Mouse (Mus musculus): ENCODE results near the gene Trmt2a. TPM values are rescaled to one million over a fixed set of nuclear protein-coding genes. Genes with fewer than 3 reads are reported as not detected.
A peak's percentile ranks its signal among the peaks of the same experiment; 100 is the strongest.

Trmt2a gene
- 10 to 100 TPM; 44.6 to 61.7 TPM for total RNA-seq (2021)
- long read RNA-seq, experiment 1, transcript Trmt2a-203 (12 exons, 2,367 nt), result major isoform, 18 of 48 reads
- long read RNA-seq, experiment 1, partial matches to known transcripts, result 2 of 48 reads
- long read RNA-seq, experiment 1, other reads (novel, unspliced or antisense), result 17 of 48 reads
- long read RNA-seq, experiment 2, transcript Trmt2a-203 (12 exons, 2,367 nt), result major isoform, 22 of 58 reads
- long read RNA-seq, experiment 2, partial matches to known transcripts, result 5 of 58 reads
- long read RNA-seq, experiment 2, other reads (novel, unspliced or antisense), result 25 of 58 reads

GRCm38 (mm10) chr16:18248433-18249363, at the start of gene Trmt2a, which contains the start of gene Ranbp1:
Trmt2a (plus strand) TSS chr16:18248679.
Ranbp1 (minus strand) TSS chr16:18248732.
- peak; percentile 97 to 98 for DNase-seq (ENCODE audit: low spot score in 2 of 2)

DNA sequence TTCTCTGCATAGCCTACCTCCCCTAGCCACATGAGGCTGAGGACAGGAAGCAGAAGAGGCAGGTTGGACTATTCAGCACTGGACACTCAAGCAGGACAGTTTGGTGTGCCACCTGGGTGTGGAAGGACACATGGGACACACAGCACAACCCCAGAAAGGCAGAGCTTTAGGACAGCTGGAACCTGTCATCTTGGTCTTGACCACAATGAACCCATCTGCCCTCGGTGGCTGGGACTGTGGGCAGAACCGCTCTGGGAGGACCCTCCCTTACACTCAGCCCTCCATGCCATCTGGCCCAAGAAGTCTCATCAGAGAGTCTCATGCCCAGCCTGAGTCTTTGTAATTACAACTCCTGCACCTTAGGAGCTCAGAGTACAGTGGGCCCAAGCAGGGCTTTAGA, 48.4 kb upstream of the Trmt2a start:
- DNase-seq (ENCODE audit: low spot score in 2 of 2), result no peak

DNA sequence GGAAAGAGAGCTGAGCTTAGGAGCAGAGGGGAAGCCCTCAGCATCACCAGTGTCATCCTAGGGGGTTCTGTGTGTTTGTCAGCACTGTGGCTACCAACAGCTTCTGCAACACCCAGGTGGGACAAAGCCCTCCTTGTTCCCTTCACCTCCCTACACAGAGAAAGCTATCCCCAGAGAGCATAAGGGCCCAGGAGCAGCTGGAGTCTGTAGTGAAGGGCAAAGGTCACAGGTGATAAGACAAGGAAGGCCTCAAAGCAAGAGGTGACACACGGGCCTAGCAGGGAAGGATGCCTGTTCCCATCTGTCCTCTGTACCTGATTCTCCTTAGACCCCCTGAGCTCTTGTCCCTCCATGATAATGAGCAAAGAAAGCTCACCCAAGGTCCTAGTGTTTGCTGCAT, 46.9 kb upstream of the Trmt2a start:
- DNase-seq (ENCODE audit: low spot score in 2 of 2), result no peak

- DNase-seq (ENCODE audit: low spot score in 2 of 2), result no peak
Measured at GRCm38 (mm10) chr16:18202061-18202460, 46.4 kb upstream of the Trmt2a start.

DNA sequence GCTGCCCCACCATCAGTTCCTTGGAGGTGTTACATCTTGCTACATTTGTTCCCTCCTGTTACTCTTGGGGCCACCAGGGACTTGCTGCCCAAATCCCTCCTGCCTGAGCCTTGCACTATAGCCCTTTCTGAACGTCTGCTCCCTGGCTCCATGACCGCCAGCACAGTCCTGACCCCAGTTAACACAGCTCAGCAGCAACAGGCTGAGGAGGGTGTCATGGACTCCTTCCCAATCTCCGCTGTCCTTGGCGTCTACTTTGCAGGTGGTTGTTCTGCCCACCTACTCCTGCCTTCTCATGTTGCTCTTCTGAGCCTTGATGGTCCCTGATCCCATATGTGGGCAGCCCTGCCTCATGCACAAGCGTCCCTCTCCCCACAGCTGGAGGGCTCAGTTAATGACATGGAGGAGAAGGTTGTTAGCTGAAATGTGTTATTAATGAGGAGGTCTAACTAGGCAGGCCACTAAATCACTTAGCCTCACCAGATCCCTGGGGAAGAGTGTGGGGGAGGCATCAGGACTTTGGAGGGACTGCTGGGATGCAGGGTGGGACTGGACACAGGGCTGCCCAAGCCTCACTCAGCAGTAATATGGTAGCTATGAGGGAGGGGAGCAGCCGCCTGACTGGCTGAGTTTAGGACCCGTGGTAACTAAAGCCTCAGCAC, 44.9 kb upstream of the Trmt2a start:
- DNase-seq (ENCODE audit: low spot score in 2 of 2), result no peak

GRCm38 (mm10) chr16:18210701-18211416, 37.6 kb upstream of the Trmt2a start:
- DNase-seq (ENCODE audit: low spot score in 2 of 2), result peak; percentile 67 to 76

DNA sequence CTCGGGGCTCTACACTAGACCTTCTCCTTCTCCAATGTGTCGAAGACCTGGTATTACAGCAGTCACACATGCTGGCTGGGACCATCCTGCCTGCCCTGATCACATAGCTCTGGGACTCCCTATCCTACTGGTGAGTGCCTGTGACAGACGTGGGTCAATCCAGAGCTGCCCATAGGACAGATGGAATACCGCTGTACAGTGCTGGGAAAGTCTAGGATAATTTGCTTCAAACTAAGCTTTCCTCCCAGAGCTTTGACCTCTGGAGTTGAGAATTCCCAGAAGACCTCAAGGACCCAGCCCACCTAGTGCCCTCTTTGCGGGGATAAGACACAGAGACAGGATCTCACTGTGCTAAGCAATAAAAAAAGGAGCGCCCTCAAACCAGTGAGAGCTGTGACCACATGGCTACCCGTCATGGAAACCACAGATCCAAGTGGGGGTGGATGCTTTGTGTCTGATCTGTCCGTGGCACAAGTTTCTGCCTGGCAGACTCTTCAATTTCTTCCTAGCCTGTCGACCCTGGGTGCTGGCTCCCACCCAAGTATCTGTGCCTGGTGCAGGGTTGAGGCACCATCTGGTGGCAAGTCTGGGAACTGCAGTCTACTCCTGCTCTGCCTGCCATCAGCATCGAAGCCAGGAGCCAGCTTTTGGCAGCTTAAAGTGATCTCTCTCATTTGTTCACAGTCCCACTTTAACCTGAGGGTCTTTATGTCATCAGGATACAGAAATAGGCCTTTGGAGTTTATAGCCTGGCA, 36.9 kb upstream of the Trmt2a start:
- DNase-seq (ENCODE audit: low spot score in 2 of 2), result peak; percentile 95 to 98

DNA sequence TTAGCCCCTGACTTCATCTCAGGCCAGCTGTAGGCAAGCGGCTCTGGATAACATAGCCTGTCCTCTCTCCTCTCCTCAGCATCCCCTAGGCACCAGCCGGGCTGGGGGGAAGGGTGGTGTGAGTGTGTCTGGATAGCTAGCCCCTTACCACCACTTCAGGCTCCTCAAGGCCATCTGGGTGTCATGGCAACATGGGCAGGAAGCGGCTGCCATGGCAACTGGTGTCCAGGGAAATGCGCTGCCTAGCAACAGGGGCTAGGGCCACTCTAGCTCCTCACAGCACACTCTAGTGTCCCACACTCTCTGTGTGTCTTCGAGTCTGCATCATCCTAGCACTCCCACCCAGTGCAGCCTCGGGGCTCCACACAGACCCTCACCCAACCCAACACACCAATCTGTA, 34.8 kb upstream of the Trmt2a start:
- peak; percentile 69 to 74 for DNase-seq (ENCODE audit: low spot score in 2 of 2)

GRCm38 (mm10) chr16:18214858-18215257, 33.6 kb upstream of the Trmt2a start:
- peak in 1 of 2 experiments; percentile 71 for DNase-seq (ENCODE audit: low spot score in 2 of 2)

GRCm38 (mm10) chr16:18217579-18217978, 30.9 kb upstream of the Trmt2a start, which contains the start of gene Ccdc188:
Ccdc188 (plus strand) TSS chr16:18217879.
- DNase-seq (ENCODE audit: low spot score in 2 of 2), result no peak

DNA sequence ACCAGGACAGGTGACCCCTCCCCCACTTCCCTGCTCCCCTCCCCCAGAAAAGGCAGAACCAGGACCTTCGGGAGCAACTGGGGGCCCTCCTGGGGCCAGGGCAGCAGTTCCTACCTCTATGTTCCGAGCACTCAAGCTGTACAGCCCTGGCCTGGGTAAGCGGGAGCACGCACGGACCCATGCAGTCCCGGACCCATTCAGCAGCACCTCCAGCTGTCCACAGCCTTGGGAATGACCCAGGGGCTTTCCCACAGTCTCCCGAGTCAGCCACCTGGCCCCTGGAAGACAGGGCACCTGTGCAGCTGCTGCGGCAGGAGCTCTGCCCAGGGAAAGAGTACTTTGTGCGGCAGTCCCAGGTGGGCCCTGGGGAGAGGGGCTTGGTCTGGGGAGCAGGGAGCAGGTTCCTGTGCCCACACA, 29.9 kb upstream of the Trmt2a start:
- DNase-seq (ENCODE audit: low spot score in 2 of 2), result no peak

GRCm38 (mm10) chr16:18220001-18220400, 28.5 kb upstream of the Trmt2a start:
- DNase-seq (ENCODE audit: low spot score in 2 of 2), result no peak

DNA sequence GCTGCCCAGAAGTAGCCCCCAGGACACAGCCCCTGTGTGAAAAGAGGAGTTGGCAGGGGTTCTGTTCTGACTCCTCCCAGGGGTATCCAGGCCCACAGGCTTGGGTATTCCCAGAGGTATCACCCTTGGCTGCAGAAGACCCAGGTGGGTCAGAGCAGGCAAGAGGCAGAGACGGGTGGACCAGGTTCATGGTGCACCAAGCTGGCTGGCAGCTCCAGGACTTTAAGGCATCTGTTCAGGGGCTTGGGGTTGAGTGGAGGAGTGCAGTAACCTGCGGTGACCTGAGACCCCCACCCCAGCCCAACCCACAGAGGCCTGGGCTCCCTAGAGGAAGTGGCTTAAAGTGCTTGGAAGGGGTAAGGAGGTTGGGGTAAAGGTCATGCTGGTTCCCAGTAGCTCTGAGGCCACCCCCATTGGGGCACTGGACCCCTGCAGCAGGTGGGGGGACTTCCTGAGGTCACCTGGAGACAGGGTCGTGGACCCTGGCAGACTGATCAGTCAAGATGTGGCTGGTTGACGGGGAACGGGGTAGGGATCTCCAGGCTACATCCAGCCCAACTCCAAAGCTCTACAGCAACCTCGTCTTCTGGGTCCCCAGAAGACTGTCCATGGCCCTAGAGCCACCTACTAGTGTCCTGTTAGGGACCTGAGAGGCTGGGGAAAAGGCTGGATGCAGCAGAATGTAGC, 27.5 kb upstream of the Trmt2a start:
- DNase-seq (ENCODE audit: low spot score in 2 of 2), result no peak

DNA sequence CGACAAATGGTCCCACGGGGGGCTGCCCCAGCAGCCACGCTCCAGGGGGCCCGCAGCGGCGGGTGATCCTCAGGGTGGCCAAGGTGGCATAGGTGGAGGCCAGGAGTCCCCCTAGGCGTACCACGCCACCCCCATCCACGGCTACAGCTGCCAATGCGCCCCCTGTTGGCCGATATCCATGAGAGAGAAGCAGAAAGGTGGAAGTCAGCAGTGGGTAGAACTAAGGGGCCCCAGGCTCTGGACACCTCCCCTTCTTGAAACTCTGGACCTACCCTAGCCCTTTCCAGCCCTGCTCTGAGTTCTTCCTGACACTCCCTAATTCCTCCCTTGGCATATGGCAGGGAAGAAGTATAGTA, 27.0 kb upstream of the Trmt2a start:
- no peak for DNase-seq (ENCODE audit: low spot score in 2 of 2)

GRCm38 (mm10) chr16:18222188-18222587, 26.3 kb upstream of the Trmt2a start:
- DNase-seq (ENCODE audit: low spot score in 2 of 2), result no peak

DNA sequence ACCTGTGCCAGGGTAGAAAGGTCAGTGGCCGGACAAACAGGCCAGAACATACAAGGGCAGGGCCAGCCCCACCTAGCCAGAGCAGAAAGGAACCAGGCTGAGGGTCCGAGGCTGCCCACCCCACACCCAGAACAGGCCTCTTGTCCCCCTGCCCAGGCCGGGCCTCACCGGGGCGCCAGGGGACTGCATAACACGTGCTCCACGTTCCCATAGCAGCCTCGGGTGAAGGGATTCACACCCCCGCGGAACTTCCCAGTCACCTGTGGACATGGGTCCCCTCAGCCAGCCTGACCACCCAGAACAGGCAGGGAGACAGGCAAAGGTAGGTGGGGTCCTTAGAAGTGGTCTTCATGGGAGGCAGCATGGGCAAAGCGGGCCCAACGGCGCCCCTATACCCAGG, 21.3 kb upstream of the Trmt2a start:
- DNase-seq (ENCODE audit: low spot score in 2 of 2), result no peak

DNA sequence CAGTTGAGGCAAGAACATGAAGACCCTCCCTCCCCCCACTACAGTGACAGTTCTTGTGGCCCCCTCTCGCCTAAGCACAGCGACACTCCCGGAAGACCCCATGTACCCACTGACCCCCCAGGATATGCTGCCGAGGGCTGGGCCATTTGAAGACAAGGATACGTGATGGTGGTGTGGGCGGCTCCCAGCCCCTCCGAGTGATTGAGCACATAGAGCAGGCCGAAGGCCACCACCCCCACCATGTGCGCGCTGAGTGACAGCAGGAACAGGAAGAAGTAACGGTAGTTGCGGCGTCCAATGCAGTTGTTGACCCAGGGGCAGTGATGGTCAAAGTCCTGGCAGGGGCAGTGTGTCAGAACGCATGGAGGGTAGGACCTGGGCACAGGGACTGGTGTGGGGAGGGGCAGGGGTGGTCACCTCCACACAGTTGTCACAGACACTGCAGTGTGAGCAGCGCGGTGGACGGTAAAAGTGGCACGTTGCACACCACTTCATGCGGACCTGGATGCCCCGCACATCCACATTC, 20.5 kb upstream of the Trmt2a start:
- no peak for DNase-seq (ENCODE audit: low spot score in 2 of 2)

GRCm38 (mm10) chr16:18228856-18229255, 19.6 kb upstream of the Trmt2a start:
- DNase-seq (ENCODE audit: low spot score in 2 of 2), result no peak

GRCm38 (mm10) chr16:18229622-18230021, 18.9 kb upstream of the Trmt2a start:
- peak; percentile 69 to 71 for DNase-seq (ENCODE audit: low spot score in 2 of 2)
